Mouse (Mus musculus) CH12.LX (cell line): Measurements from ENCODE around the gene Tbx1. TPM values are rescaled to one million over a fixed set of nuclear protein-coding genes. Genes with fewer than 3 reads are reported as not detected.

ENCODE experiments used
- DNase-seq: peaks from one replicate; pipeline ENCODE4 v3.0.0-alpha.2; 2013; ENCODE audit errors: extremely low read depth
- H3K27ac ChIP-seq: 2 replicates; pipeline ENCODE4 v1.5.1; 2012; ENCODE audit warnings: low read depth, mild to moderate bottlenecking, control low read depth, moderate library complexity; ENCODE audit not compliant: insufficient read depth
- H3K27me3 ChIP-seq: replicated peaks from 2 replicates; pipeline ENCODE3; 2012; ENCODE audit warnings: inconsistent platforms
- H3K36me3 ChIP-seq, 2 experiments: replicated peaks in 1 of 2; 2 replicates each; pipeline versions ENCODE3 to v1.6.1; 2012; ENCODE audit warnings: inconsistent platforms in 1 of 2, low read length in 1 of 2, mild to moderate bottlenecking in 1 of 2, mixed read lengths in 1 of 2, moderate library complexity in 1 of 2; ENCODE audit not compliant: control insufficient read depth in 1 of 2, insufficient read depth in 1 of 2
- H3K4me1 ChIP-seq, 2 experiments: 2 replicates each; pipeline ENCODE4 v1.6.1; 2012; ENCODE audit warnings: inconsistent platforms in 1 of 2, moderate library complexity in 1 of 2; ENCODE audit not compliant: insufficient read depth in 2 of 2, control insufficient read depth in 1 of 2
- H3K4me2 ChIP-seq: 2 replicates; pipeline ENCODE4 v1.6.1; 2012; ENCODE audit warnings: low read depth, mild to moderate bottlenecking, control low read depth; ENCODE audit not compliant: poor library complexity, insufficient read depth, severe bottlenecking
- H3K4me3 ChIP-seq, 3 experiments: fragments of 150-350 bp in 1 of 3; sonication (generic) in 1 of 3; replicated peaks in 1 of 3; 2 replicates each; pipeline versions ENCODE3 to v1.5.1; 2011 to 2012; ENCODE audit warnings: low read depth in 2 of 3, low read length in 2 of 3, mild to moderate bottlenecking in 2 of 3, moderate library complexity in 2 of 3, control low read depth in 1 of 3, improper control_type of control experiment in 1 of 3, inconsistent platforms in 1 of 3, mixed read lengths in 1 of 3; ENCODE audit not compliant: poor library complexity in 1 of 3
- H3K79me2 ChIP-seq: replicated peaks from 2 replicates; pipeline ENCODE4 v1.6.1; 2012; ENCODE audit warnings: mild to moderate bottlenecking, moderate library complexity; ENCODE audit not compliant: control insufficient read depth, poor library complexity, insufficient read depth, severe bottlenecking; ENCODE audit errors: extremely low read depth
- H3K9ac ChIP-seq: 2 replicates; pipeline ENCODE4 v1.6.1; 2012; ENCODE audit warnings: low read depth, mild to moderate bottlenecking, control low read depth, moderate library complexity; ENCODE audit not compliant: insufficient read depth
- H3K9me3 ChIP-seq: replicated peaks from 2 replicates; pipeline ENCODE3; 2012; ENCODE audit warnings: low read length, inconsistent platforms, mixed read lengths
- BHLHE40 ChIP-seq: IDR thresholded peaks from 2 replicates; pipeline ENCODE4 v1.6.1; 2011; ENCODE audit warnings: mild to moderate bottlenecking, low read depth, low read length, improper control_type of control experiment
- CHD1 ChIP-seq: IDR thresholded peaks from 2 replicates; pipeline ENCODE4 v1.6.1; 2012; ENCODE audit warnings: low read depth, low read length, improper control_type of control experiment, inconsistent platforms
- CHD2 ChIP-seq: IDR thresholded peaks from 2 replicates; pipeline ENCODE4 v1.6.1; 2011; ENCODE audit warnings: low read length, improper control_type of control experiment
- CTCF ChIP-seq, 2 experiments: IDR thresholded peaks in 1 of 2; conservative IDR thresholded peaks in 1 of 2; 2 replicates each; pipeline ENCODE4 v1.5.1; 2011 to 2012; ENCODE audit warnings: low read depth in 2 of 2, low read length in 2 of 2, improper control_type of control experiment in 1 of 2, inconsistent platforms in 1 of 2, mild to moderate bottlenecking in 1 of 2, moderate library complexity in 1 of 2
- E2F4 ChIP-seq: IDR thresholded peaks from 2 replicates; pipeline ENCODE4 v1.6.1; 2011; ENCODE audit warnings: low read depth, low read length, improper control_type of control experiment; ENCODE audit not compliant: insufficient replicate concordance
- ELF1 ChIP-seq: IDR thresholded peaks from 2 replicates; pipeline ENCODE4 v1.6.1; 2014; ENCODE audit warnings: low read depth, mild to moderate bottlenecking, inconsistent platforms, low read length, improper control_type of control experiment
- ETS1 ChIP-seq: conservative IDR thresholded peaks from 2 replicates; pipeline ENCODE4 v1.6.1; 2012; ENCODE audit warnings: low read depth, mild to moderate bottlenecking, inconsistent platforms, low read length, improper control_type of control experiment, moderate library complexity
- HCFC1 ChIP-seq: IDR thresholded peaks from 2 replicates; pipeline ENCODE4 v1.6.1; 2012; ENCODE audit warnings: low read depth, mild to moderate bottlenecking, inconsistent platforms, low read length, improper control_type of control experiment
- IRF4 ChIP-seq: IDR thresholded peaks from 2 replicates; pipeline ENCODE4 v1.6.1; 2014; ENCODE audit warnings: low read depth, mild to moderate bottlenecking, inconsistent platforms, low read length, improper control_type of control experiment
- JUN ChIP-seq: IDR thresholded peaks from 2 replicates; pipeline ENCODE4 v1.6.1; 2011; ENCODE audit warnings: low read depth, mild to moderate bottlenecking, low read length, improper control_type of control experiment, moderate library complexity; ENCODE audit not compliant: insufficient read depth
- MAFK ChIP-seq: IDR thresholded peaks from 2 replicates; pipeline ENCODE4 v1.6.1; 2011; ENCODE audit warnings: low read length, improper control_type of control experiment; ENCODE audit not compliant: insufficient replicate concordance
- MXI1 ChIP-seq: IDR thresholded peaks from 2 replicates; pipeline ENCODE4 v1.6.1; 2011; ENCODE audit warnings: mild to moderate bottlenecking, low read depth, low read length, improper control_type of control experiment
- MYC ChIP-seq: IDR thresholded peaks from 2 replicates; pipeline ENCODE4 v1.6.1; 2011; ENCODE audit warnings: low read depth, mild to moderate bottlenecking, improper control_type of control experiment, low read length
- NRF1 ChIP-seq: IDR thresholded peaks from 2 replicates; pipeline ENCODE4 v1.6.1; 2014; ENCODE audit warnings: low read depth, mild to moderate bottlenecking, inconsistent platforms, low read length, improper control_type of control experiment, moderate library complexity
- POLR2A ChIP-seq: IDR thresholded peaks from 2 replicates; pipeline ENCODE4 v1.6.1; 2011; ENCODE audit warnings: low read depth, mild to moderate bottlenecking, improper control_type of control experiment, low read length
- POLR2AphosphoS2 ChIP-seq: IDR thresholded peaks from 2 replicates; pipeline ENCODE4 v1.6.1; 2011; ENCODE audit warnings: low read depth, low read length, improper control_type of control experiment
- RAD21 ChIP-seq: IDR thresholded peaks from 2 replicates; pipeline ENCODE4 v1.6.1; 2011; ENCODE audit warnings: low read depth, mild to moderate bottlenecking, low read length, improper control_type of control experiment, moderate library complexity
- TBP ChIP-seq: conservative IDR thresholded peaks from 2 replicates; pipeline ENCODE4 v1.6.1; 2011; ENCODE audit warnings: low read depth, low read length, improper control_type of control experiment
- USF1 ChIP-seq: IDR thresholded peaks from 2 replicates; pipeline ENCODE4 v1.6.1; 2014; ENCODE audit warnings: low read depth, mild to moderate bottlenecking, inconsistent platforms, low read length, improper control_type of control experiment
- USF2 ChIP-seq: conservative IDR thresholded peaks from 2 replicates; pipeline ENCODE4 v1.6.1; 2011; ENCODE audit warnings: low read depth, low read length, improper control_type of control experiment
- ZKSCAN1 ChIP-seq: IDR thresholded peaks from 2 replicates; pipeline ENCODE4 v1.6.1; 2012; ENCODE audit warnings: low read depth, inconsistent platforms, low read length, improper control_type of control experiment, borderline replicate concordance
- ZNF384 ChIP-seq: IDR thresholded peaks from 2 replicates; pipeline ENCODE4 v1.6.1; 2012; ENCODE audit warnings: low read depth, low read length, improper control_type of control experiment, inconsistent platforms
- dilution Hi-C: fragments of 300-500 bp; cut with MboI; formaldehyde crosslinking; loops from 2 replicates; pipeline ENCODE4 v1.14.3; 2020; ENCODE audit warnings: low sequenced_read_pairs; ENCODE audit not compliant: extremely low pct_unique_long_range_greater_than_20kb, extremely low pct_ligation_motif_present
- in situ Hi-C: fragments of 300-500 bp; cut with MboI; formaldehyde crosslinking; loops from 3 replicates; pipeline ENCODE4 v1.14.3; 2019; ENCODE audit warnings: low sequenced_read_pairs, low pct_ligation_motif_present, low pct_unique_long_range_greater_than_20kb, mixed read lengths
- polyA plus RNA-seq: library from polyadenylated mRNA; unstranded; fragments of >175 nt; gene quantifications from 2 replicates; pipeline ENCODE4 v1.2.1, GENCODE M21; 2012; ENCODE audit warnings: low read depth; ENCODE audit not compliant: insufficient read length
- total RNA-seq, 2 experiments: library from RNA; depleted of rRNA; stranded (reverse); fragments of 300-350 nt in 1 of 2; fragments of >200 nt in 1 of 2; gene quantifications; 2 replicates each; pipeline ENCODE4 v1.2.3; 2012 to 2014

Tbx1 gene
- total and polyA plus RNA-seq, 3 experiments: 0.04 TPM; not detected in 2

GRCm38 (mm10) chr16:18551604-18552003 is 38.9 kb downstream of the Tbx1 start:
- TF ChIP-seq ETS1 (no peak), MAFK (no peak), POLR2A (no peak), USF1 (no peak), ZKSCAN1 (no peak), JUN (no peak), ELF1 (no peak), NRF1 (no peak), BHLHE40 (no peak), TBP (no peak), POLR2AphosphoS2 (no peak), RAD21 (no peak), E2F4 (no peak), USF2 (no peak)
- no peak overlapping the region for H3K9ac ChIP-seq
- no peak overlapping the region for H3K4me3 ChIP-seq
- H3K36me3 ChIP-seq: peaks cover 0 to 65% of the 10 kb centered on the region in 2 experiments
- no peaks in the 10 kb centered on the region for H3K79me2 ChIP-seq
- in situ Hi-C loops: no loop called here
- no peaks in the 10 kb centered on the region for H3K9me3 ChIP-seq
- H3K4me1 ChIP-seq: no peaks in the 10 kb centered on the region
- H3K4me2 ChIP-seq: no peak overlapping the region
- no peak for DNase-seq
- no peaks in the 10 kb centered on the region for H3K27me3 ChIP-seq
- dilution Hi-C loops: no loop called here
- H3K27ac ChIP-seq: no peak overlapping the region

DNA sequence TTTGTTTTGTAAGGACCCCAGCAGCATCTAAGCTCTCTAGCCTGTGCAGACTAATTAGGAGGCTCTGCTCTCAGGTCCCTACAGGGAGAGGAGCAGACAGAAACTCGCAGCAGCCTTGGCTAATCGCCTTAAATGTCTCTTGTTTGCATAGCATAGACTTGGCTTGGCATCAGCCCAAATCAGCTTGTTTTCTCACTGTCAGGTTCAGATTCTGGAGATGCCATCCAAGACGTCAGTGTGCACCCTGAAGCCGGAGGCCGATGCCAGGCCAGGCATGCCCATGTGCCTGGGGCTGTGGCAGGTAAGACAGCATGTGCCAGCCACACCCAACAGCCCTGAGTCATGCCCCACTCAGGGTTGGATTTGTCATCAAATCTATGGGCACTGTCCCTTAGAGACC is 42.6 kb downstream of the Tbx1 start:
- Histone ChIP-seq H3K4me1 (no peaks in the 10 kb centered on the region), H3K4me2 (no peak overlapping the region), H3K4me3 (no peak overlapping the region), H3K36me3 (peaks cover 0 to 60% of the 10 kb centered on the region in 2 experiments), H3K9me3 (no peaks in the 10 kb centered on the region), H3K27me3 (no peaks in the 10 kb centered on the region), H3K79me2 (no peaks in the 10 kb centered on the region), H3K9ac (no peak overlapping the region), H3K27ac (no peak overlapping the region)
- no peak for DNase-seq
- TF ChIP-seq IRF4 (no peak), MYC (no peak), TBP (no peak), HCFC1 (no peak), MXI1 (no peak), ZKSCAN1 (no peak), RAD21 (no peak), CHD1 (no peak), USF1 (no peak), ZNF384 (no peak), E2F4 (no peak), POLR2A (no peak), CHD2 (no peak), USF2 (no peak), ELF1 (no peak), CTCF (conservative IDR thresholded peaks at IDR 0.05 in 1 of 2, IDR thresholded peaks at IDR 0.05 in 1 of 2; ENCODE audit: low read depth in 2 of 2, low read length in 2 of 2) (no peak)
- in situ Hi-C loops: no loop called here
- dilution Hi-C loops: no loop called here
